ENCODE assay signal across 10 mouse cellular contexts in the genomic region with DNA sequence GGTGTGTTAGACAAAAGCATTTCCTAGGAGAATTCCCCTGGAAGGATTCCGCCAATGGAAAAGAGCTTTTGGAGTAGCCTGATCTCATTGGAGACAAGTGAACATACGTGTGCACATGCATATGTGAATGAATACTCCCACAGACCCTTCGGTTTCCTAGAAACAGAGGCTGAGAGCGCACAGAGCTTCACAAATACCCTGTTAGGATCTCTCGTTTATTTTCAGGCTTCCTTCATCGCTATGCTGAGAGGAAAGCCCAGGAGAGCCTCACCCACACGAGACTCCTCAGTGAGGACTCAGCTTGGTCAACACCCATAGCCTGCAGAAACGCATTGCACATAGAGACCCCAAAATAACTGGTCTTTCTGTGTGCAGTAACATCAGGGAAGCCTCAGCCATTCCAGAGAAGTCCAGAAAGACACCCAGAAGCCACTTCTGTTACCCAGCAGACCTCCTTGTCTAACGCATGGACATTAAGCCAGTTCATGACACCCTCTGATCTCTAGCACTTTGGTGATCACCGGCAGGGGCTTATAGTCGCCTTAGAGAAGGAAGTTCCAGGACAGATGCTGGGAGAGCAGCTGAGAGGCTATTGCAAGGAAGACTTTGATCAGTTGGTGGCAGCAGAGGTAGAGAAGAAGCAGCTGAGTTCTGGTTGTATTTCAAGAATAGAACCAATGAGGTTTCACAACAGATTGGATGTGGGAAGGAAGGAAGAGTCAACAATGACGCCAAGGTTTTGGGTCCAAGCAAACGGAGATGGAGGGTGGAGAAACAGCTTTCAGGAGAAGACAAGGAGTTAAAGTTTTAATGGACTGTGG. TPM values are rescaled to one million over a fixed set of nuclear protein-coding genes. Genes with fewer than 3 reads are reported as not detected.
DNase-seq lines count a peak whose midpoint lies in the region; ATAC-seq and TF ChIP-seq lines count a peak whose summit lies in the region.
"Had no signal": no experiment of that assay in that cellular context is flagged by ENCODE, and none has a peak within 500 bp of the region (broad histone marks: within the 10 kb centered on the region; RNA-seq: fewer than 3 reads in every experiment).

No protein-coding gene starts in this region.

- peak; percentile 34 for TF ChIP-seq RAD21 in MEL (IDR thresholded peaks at IDR 0.05; ENCODE audit: low read depth, low read length)

- no peaks in the 10 kb centered on the region for H3K9me3 ChIP-seq in embryonic facial prominence, embryonic 14.5 days (ENCODE audit: control insufficient read depth, low read length)
- H3K9me3 ChIP-seq in embryonic facial prominence, embryonic 10.5 days: no peaks in the 10 kb centered on the region
- H3K9me3 ChIP-seq in MEL (replicated peaks; ENCODE audit: insufficient read depth, low read length): no peaks in the 10 kb centered on the region
- H3K9me3 ChIP-seq: G1E had no signal

- 0 out of 2 replicates have a peak, but pooled peaks have one; percentile 26 for ATAC-seq in embryonic facial prominence, embryonic 14.5 days (ENCODE audit: low read depth)

- peak; percentile 68 for DNase-seq in embryonic facial prominence, embryonic 14.5 days (ENCODE audit: low spot score)
- no peak for DNase-seq in embryonic facial prominence, embryonic 10.5 days (ENCODE audit: low spot score)
- DNase-seq in MEL (ENCODE audit: low read depth, low spot score): peak; percentile 4
- DNase-seq in frontal cortex, postnatal 36 days (ENCODE audit: low spot score in 2 of 2): peak; percentile 55 to 79
- peak; percentile 60 to 70 for DNase-seq in kidney, postnatal 36 days
- DNase-seq in lung, postnatal 36 days: peak; percentile 75
- DNase-seq in telencephalon, adult 2 months (ENCODE audit: low read depth, low spot score): peak; percentile 82
- no peak for DNase-seq in urinary bladder, adult 2 months (ENCODE audit: low spot score)

- WGBS in embryonic facial prominence, embryonic 14.5 days: 59% methylated on average over 13 of the region's 13 CpGs
- 67% methylated on average over 13 of the region's 13 CpGs for WGBS in embryonic facial prominence, embryonic 10.5 days

- H3K4me1 ChIP-seq in embryonic facial prominence, embryonic 14.5 days (ENCODE audit: control insufficient read depth, insufficient read depth, low read length): no peaks in the 10 kb centered on the region
- no peaks in the 10 kb centered on the region for H3K4me1 ChIP-seq in embryonic facial prominence, embryonic 10.5 days
- H3K4me1 ChIP-seq in MEL (ENCODE audit: control insufficient read depth in 1 of 2, insufficient read depth in 2 of 2, low read length in 2 of 2): no peaks in the 10 kb centered on the region

- peak in 1 of 3 experiments; percentile 20; a peak in 2 of 6 replicates for TF ChIP-seq CTCF in MEL (IDR thresholded peaks at IDR 0.05 in 2 of 3, conservative IDR thresholded peaks at IDR 0.05 in 1 of 3; ENCODE audit: control insufficient read depth in 1 of 3, insufficient read depth in 1 of 3, low read depth in 2 of 3, low read length in 3 of 3, poor library complexity in 1 of 3, severe bottlenecking in 1 of 3)

- no peak for TF ChIP-seq POLR2A in MEL (IDR thresholded peaks at IDR 0.05; ENCODE audit: control insufficient read depth in 1 of 2, insufficient read depth in 1 of 2, low read depth in 1 of 2, low read length in 2 of 2, poor library complexity in 1 of 2)

- no peaks in the 10 kb centered on the region for H3K79me2 ChIP-seq in MEL (ENCODE audit: control insufficient read depth, insufficient read depth, low read length, poor library complexity)

- H3K4me2 ChIP-seq in embryonic facial prominence, embryonic 14.5 days (ENCODE audit: low read depth, low read length): no peak overlapping the region

- H3K27me3 ChIP-seq in embryonic facial prominence, embryonic 14.5 days (replicated peaks; ENCODE audit: control insufficient read depth, insufficient read depth, low read length): no peaks in the 10 kb centered on the region
- H3K27me3 ChIP-seq in embryonic facial prominence, embryonic 10.5 days (replicated peaks; ENCODE audit: low read depth, poor library complexity, severe bottlenecking): no peaks in the 10 kb centered on the region
- peaks cover 2 to 4% of the 10 kb centered on the region in 2 experiments; a peak in 3 of 4 replicates for H3K27me3 ChIP-seq in MEL (ENCODE audit: control insufficient read depth in 1 of 2, insufficient read depth in 2 of 2, low read length in 2 of 2)

- TF ChIP-seq EP300 in MEL (IDR thresholded peaks at IDR 0.05; ENCODE audit: low read depth in 1 of 2, low read length in 2 of 2): no peak

- no peak overlapping the region for H3K9ac ChIP-seq in embryonic facial prominence, embryonic 14.5 days (ENCODE audit: low read depth, low read length)
- no peak overlapping the region for H3K9ac ChIP-seq in MEL (ENCODE audit: control insufficient read depth, low read depth, low read length, poor library complexity, severe bottlenecking)

- H3K27ac ChIP-seq in embryonic facial prominence, embryonic 14.5 days (replicated peaks; ENCODE audit: low read depth, low read length): no peak overlapping the region
- H3K27ac ChIP-seq in embryonic facial prominence, embryonic 10.5 days (replicated peaks): no peak overlapping the region
- H3K27ac ChIP-seq in MEL (ENCODE audit: control insufficient read depth, low read depth, low read length): no peak overlapping the region

- H3K36me3 ChIP-seq in embryonic facial prominence, embryonic 14.5 days (ENCODE audit: control insufficient read depth, insufficient read depth, low read length): no peaks in the 10 kb centered on the region
- H3K36me3 ChIP-seq in embryonic facial prominence, embryonic 10.5 days (replicated peaks): no peaks in the 10 kb centered on the region
- H3K36me3 ChIP-seq in MEL (ENCODE audit: control insufficient read depth in 1 of 2, insufficient read depth in 2 of 2, low read length in 2 of 2): no peaks in the 10 kb centered on the region
- H3K36me3 ChIP-seq: G1E had no signal

- H3K4me3 ChIP-seq in embryonic facial prominence, embryonic 14.5 days (ENCODE audit: low read depth, low read length): no peak overlapping the region
- no peak overlapping the region for H3K4me3 ChIP-seq in embryonic facial prominence, embryonic 10.5 days
- no peak overlapping the region for H3K4me3 ChIP-seq in MEL (ENCODE audit: control insufficient read depth in 1 of 2, insufficient read depth in 1 of 2, low read depth in 2 of 2, low read length in 2 of 2)
- H3K4me3 ChIP-seq: myocyte had no signal

TF ChIP-seq in MEL, 35 proteins besides CTCF, POLR2A, EP300 and RAD21:
- TF ChIP-seq KAT2A (conservative IDR thresholded peaks at IDR 0.05; ENCODE audit: low read depth, low read length) (no peak), SMC3 (IDR thresholded peaks at IDR 0.05; ENCODE audit: low read depth, low read length) (peak; percentile 23; the same call in 1 of the 2 replicates)

RNA-seq across cellular contexts. Expression of a gene that starts 58.4 kb away (rescaled TPM):
- polyA plus RNA-seq in embryonic facial prominence, embryonic 14.5 days (2014; fragmentation: Nextera tagmentation; extraction: Ambion mirVana): 0.77 and 0.85 TPM in 2 replicates
- 0.99 and 1.2 TPM in 2 replicates for polyA plus RNA-seq in embryonic facial prominence, embryonic 10.5 days (2016; fragmentation: Nextera tagmentation; extraction: Ambion mirVana)
- total RNA-seq in MEL (2012; rRNA removed): not detected in 2 replicates
- not detected for polyA plus RNA-seq in MEL (2012; ENCODE audit: insufficient read depth in 1 of 2, insufficient read length in 2 of 2, low read depth in 1 of 2, low replicate concordance in 2 of 2, missing spikeins in 1 of 2)
- 0.19 TPM in 2 replicates for polyA plus RNA-seq in urinary bladder, adult 2 months (2012; rRNA removed)
- polyA plus RNA-seq: G1E had no signal

Comparison
In these comparisons a context has a peak if more than half of its experiments do, and no peak if none do; other contexts are left out.
1. DNase-seq: peak in embryonic facial prominence, embryonic 14.5 days (single experiment), MEL (single experiment), frontal cortex, postnatal 36 days (2 of 2), kidney, postnatal 36 days (2 of 2), lung, postnatal 36 days (single experiment) and telencephalon, adult 2 months (single experiment); none in embryonic facial prominence, embryonic 10.5 days (single experiment) and urinary bladder, adult 2 months (single experiment).